In genomic region chr2:46465389-46465788, GRCm38 (mm10) we compare ENCODE assay signal across 10 mouse cellular contexts.
DNase-seq lines count a peak whose midpoint lies in the region; ATAC-seq and TF ChIP-seq lines count a peak whose summit lies in the region.
"Had no signal": no experiment of that assay in that cellular context is flagged by ENCODE, and none has a peak within 500 bp of the region (broad histone marks: within the 10 kb centered on the region; RNA-seq: fewer than 3 reads in every experiment).

No protein-coding gene starts in this region.

- H3K4me2 ChIP-seq in midbrain, embryonic 14.5 days (ENCODE audit: low read length): no peak overlapping the region
- H3K4me2 ChIP-seq in midbrain, embryonic 16.5 days (ENCODE audit: low read length): no peak overlapping the region
- no peak overlapping the region for H3K4me2 ChIP-seq in kidney, postnatal 0 days (ENCODE audit: low read length)
- H3K4me2 ChIP-seq in neural tube, embryonic 12.5 days (replicated peaks): no peak overlapping the region
- H3K4me2 ChIP-seq: midbrain, embryonic 15.5 days had no signal

- peak; percentile 19 for DNase-seq in embryo, embryonic 11.5 days (ENCODE audit: low read depth, low spot score)
- no peak for DNase-seq in embryo, embryonic 10 days (ENCODE audit: low spot score)
- DNase-seq in midbrain, embryonic 14.5 days: peak; percentile 54
- peak; percentile 66 for DNase-seq in kidney, postnatal 0 days (ENCODE audit: low spot score)
- no peak for DNase-seq in urinary bladder, postnatal 10 days (ENCODE audit: low spot score)
- DNase-seq in cerebellum, adult 9-11 months: no peak

- no peak for TF ChIP-seq CTCF in kidney, postnatal 0 days (IDR thresholded peaks at IDR 0.05; ENCODE audit: low read depth)

- no peaks in the 10 kb centered on the region for H3K36me3 ChIP-seq in midbrain, embryonic 14.5 days (ENCODE audit: control insufficient read depth, insufficient read depth, low read length)
- H3K36me3 ChIP-seq in midbrain, embryonic 16.5 days (ENCODE audit: control insufficient read depth, insufficient read depth, low read length): no peaks in the 10 kb centered on the region
- no peaks in the 10 kb centered on the region for H3K36me3 ChIP-seq in kidney, postnatal 0 days (ENCODE audit: insufficient read depth, low read length)
- no peaks in the 10 kb centered on the region for H3K36me3 ChIP-seq in neural tube, embryonic 12.5 days
- H3K36me3 ChIP-seq: midbrain, embryonic 15.5 days had no signal

- no peaks in the 10 kb centered on the region for H3K9me3 ChIP-seq in midbrain, embryonic 14.5 days (ENCODE audit: control insufficient read depth, low read length)
- H3K9me3 ChIP-seq in midbrain, embryonic 16.5 days (replicated peaks; ENCODE audit: control insufficient read depth, low read length, poor library complexity, severe bottlenecking): no peaks in the 10 kb centered on the region
- H3K9me3 ChIP-seq in kidney, postnatal 0 days (replicated peaks; ENCODE audit: low read length): no peaks in the 10 kb centered on the region
- no peaks in the 10 kb centered on the region for H3K9me3 ChIP-seq in neural tube, embryonic 12.5 days
- H3K9me3 ChIP-seq: midbrain, embryonic 15.5 days had no signal

- ATAC-seq in midbrain, embryonic 14.5 days (ENCODE audit: low FRiP score, low TSS enrichment): no peak
- ATAC-seq in midbrain, embryonic 16.5 days: no peak
- ATAC-seq in kidney, postnatal 0 days (replicated peaks; ENCODE audit: low FRiP score, low read depth): no peak
- ATAC-seq in neural tube, embryonic 12.5 days (ENCODE audit: low FRiP score, low read depth): peak; percentile 48; the same call in 1 of the 2 replicates
- ATAC-seq: midbrain, embryonic 15.5 days had no signal

- 46% methylated on average over 4 of the region's 4 CpGs for WGBS in midbrain, embryonic 14.5 days
- WGBS in midbrain, embryonic 16.5 days: 45% methylated on average over 4 of the region's 4 CpGs
- 20% methylated on average over 4 of the region's 4 CpGs for WGBS in kidney, postnatal 0 days
- WGBS in neural tube, embryonic 12.5 days: 56% methylated on average over 4 of the region's 4 CpGs

- H3K9ac ChIP-seq in midbrain, embryonic 14.5 days (replicated peaks; ENCODE audit: low read length): no peak overlapping the region
- H3K9ac ChIP-seq in midbrain, embryonic 16.5 days (ENCODE audit: low read depth, low read length): no peak overlapping the region
- no peak overlapping the region for H3K9ac ChIP-seq in kidney, postnatal 0 days (ENCODE audit: low read depth, low read length)
- H3K9ac ChIP-seq in neural tube, embryonic 12.5 days: no peak overlapping the region
- H3K9ac ChIP-seq: midbrain, embryonic 15.5 days had no signal

- H3K4me3 ChIP-seq in midbrain, embryonic 14.5 days (replicated peaks; ENCODE audit: low read depth, low read length): no peak overlapping the region
- H3K4me3 ChIP-seq in midbrain, embryonic 16.5 days (ENCODE audit: low read depth, low read length): no peak overlapping the region
- H3K4me3 ChIP-seq in kidney, postnatal 0 days (replicated peaks; ENCODE audit: low read depth, low read length): no peak overlapping the region
- no peak overlapping the region for H3K4me3 ChIP-seq in neural tube, embryonic 12.5 days
- H3K4me3 ChIP-seq: midbrain, embryonic 15.5 days had no signal

- no peaks in the 10 kb centered on the region for H3K4me1 ChIP-seq in midbrain, embryonic 14.5 days (ENCODE audit: control insufficient read depth, insufficient read depth, low read length)
- H3K4me1 ChIP-seq in midbrain, embryonic 16.5 days (ENCODE audit: control insufficient read depth, insufficient read depth, low read length): no peaks in the 10 kb centered on the region
- H3K4me1 ChIP-seq in kidney, postnatal 0 days (replicated peaks; ENCODE audit: insufficient read depth, low read length): no peaks in the 10 kb centered on the region
- H3K4me1 ChIP-seq in neural tube, embryonic 12.5 days: 0 out of 2 replicates have a peak, but pooled peaks cover 4% of the 10 kb centered on the region
- H3K4me1 ChIP-seq: midbrain, embryonic 15.5 days had no signal

- H3K27ac ChIP-seq in midbrain, embryonic 14.5 days (replicated peaks; ENCODE audit: low read depth, low read length): no peak overlapping the region
- no peak overlapping the region for H3K27ac ChIP-seq in midbrain, embryonic 16.5 days (ENCODE audit: low read length)
- no peak overlapping the region for H3K27ac ChIP-seq in kidney, postnatal 0 days
- H3K27ac ChIP-seq in neural tube, embryonic 12.5 days: no peak overlapping the region
- H3K27ac ChIP-seq: midbrain, embryonic 15.5 days had no signal

- no peaks in the 10 kb centered on the region for H3K27me3 ChIP-seq in midbrain, embryonic 14.5 days (ENCODE audit: control insufficient read depth, insufficient read depth, low read length)
- no peaks in the 10 kb centered on the region for H3K27me3 ChIP-seq in midbrain, embryonic 16.5 days (ENCODE audit: control insufficient read depth, insufficient read depth, low read depth, low read length)
- no peaks in the 10 kb centered on the region for H3K27me3 ChIP-seq in kidney, postnatal 0 days (ENCODE audit: insufficient read depth, low read length)
- no peaks in the 10 kb centered on the region for H3K27me3 ChIP-seq in neural tube, embryonic 12.5 days (replicated peaks)
- H3K27me3 ChIP-seq: CH12.LX; midbrain, embryonic 15.5 days had no signal

Comparison
In these comparisons a context has a peak if more than half of its experiments do, and no peak if none do; other contexts are left out.
1. DNase-seq: peak in embryo, embryonic 11.5 days (single experiment), midbrain, embryonic 14.5 days (single experiment) and kidney, postnatal 0 days (single experiment); none in embryo, embryonic 10 days (single experiment), urinary bladder, postnatal 10 days (single experiment) and cerebellum, adult 9-11 months (single experiment).